Mouse (Mus musculus) intestine, embryonic 16.5 days (tissue): ENCODE measurements around the gene Necab2. TPM values are rescaled to one million over a fixed set of nuclear protein-coding genes. Genes with fewer than 3 reads are reported as not detected.
A peak's percentile ranks its signal among the peaks of the same experiment; 100 is the strongest.

ENCODE experiments used
- ATAC-seq: fragments of 200-750 bp; cut with Nextera tagmentation; 2 replicates; pipeline ENCODE4 v1.8.0; 2017; ENCODE audit warnings: moderate TSS enrichment, moderate library complexity
- H3K27ac ChIP-seq: fragments of 300-500 bp; sonication (generic); 2 replicates; pipeline ENCODE4 v1.5.1; 2014; ENCODE audit warnings: mild to moderate bottlenecking, low read length
- H3K27me3 ChIP-seq: fragments of 300-500 bp; sonication (generic); replicated peaks from 2 replicates; pipeline ENCODE4 v1.6.1; 2014; ENCODE audit warnings: low read length, control low read depth, mixed read lengths; ENCODE audit not compliant: control insufficient read depth, insufficient read depth
- H3K36me3 ChIP-seq: fragments of 300-500 bp; sonication (generic); 2 replicates; pipeline ENCODE4 v1.6.1; 2014; ENCODE audit warnings: low read length, control low read depth; ENCODE audit not compliant: control insufficient read depth, insufficient read depth
- H3K4me1 ChIP-seq: fragments of 300-500 bp; sonication (generic); 2 replicates; pipeline ENCODE4 v1.6.1; 2014; ENCODE audit warnings: low read length, control low read depth, mixed read lengths; ENCODE audit not compliant: control insufficient read depth, insufficient read depth
- H3K4me2 ChIP-seq: fragments of 300-500 bp; sonication (generic); 2 replicates; pipeline ENCODE4 v1.6.1; 2014; ENCODE audit warnings: low read depth, low read length, control low read depth
- H3K4me3 ChIP-seq: fragments of 300-500 bp; sonication (generic); 2 replicates; pipeline ENCODE4 v1.5.1; 2014; ENCODE audit warnings: mild to moderate bottlenecking, low read length
- H3K9ac ChIP-seq: fragments of 300-500 bp; sonication (generic); 2 replicates; pipeline ENCODE4 v1.6.1; 2014; ENCODE audit warnings: low read depth, low read length
- H3K9me3 ChIP-seq: fragments of 300-500 bp; sonication (generic); 2 replicates; pipeline ENCODE4 v1.6.1; 2016; ENCODE audit warnings: low read length, control low read depth; ENCODE audit not compliant: control insufficient read depth
- whole genome bisulfite sequencing: fragments of 180-500 bp; shearing (Covaris S2); extraction: QIAGEN DNeasy Blood & Tissue Kit; methylation state at CpG from one replicate; pipeline ENCODE4 v1.1.7; 2014; 5-methylcytosine and 5-hydroxymethylcytosine counted together
- polyA plus RNA-seq: library from polyadenylated mRNA; unstranded; fragments of >200 nt; fragmentation: Nextera tagmentation; extraction: Ambion mirVana; gene quantifications from 2 replicates; pipeline ENCODE4 v1.2.1, GENCODE M21; 2015

The Necab2 gene
- polyA plus RNA-seq, 1 experiment from 2014 or later = 1.6 TPM

DNA sequence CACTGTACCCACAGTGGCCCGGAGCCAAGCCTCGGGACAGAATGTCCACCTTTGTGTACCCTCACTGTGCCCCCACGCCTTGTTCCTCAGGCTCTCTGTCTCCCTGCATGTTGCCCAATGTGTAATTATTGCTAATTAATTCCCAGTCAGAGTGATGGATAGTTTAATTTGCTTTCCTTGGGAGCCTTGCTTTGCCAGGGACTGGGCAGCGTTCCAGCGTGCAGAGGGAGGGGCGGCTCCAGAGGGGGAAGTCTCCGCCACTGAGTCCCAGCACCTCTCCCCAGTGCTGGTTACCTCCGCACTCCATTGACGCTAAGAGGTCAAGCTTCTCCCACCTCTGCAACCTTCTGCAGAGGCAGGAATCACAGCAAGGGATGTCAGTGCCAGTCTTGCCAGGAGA lies 14.8 kb downstream of the Necab2 start:
- Histone ChIP-seq H3K4me1 (peaks cover 8% of the 10 kb centered on the region; the same call in 1 of the 2 replicates), H3K9me3 (no peaks in the 10 kb centered on the region), H3K27me3 (0 out of 2 replicates have a peak, but pooled peaks cover 6% of the 10 kb centered on the region), H3K4me2 (no peak overlapping the region), H3K4me3 (no peak overlapping the region), H3K36me3 (no peaks in the 10 kb centered on the region), H3K9ac (no peak overlapping the region), H3K27ac (no peak overlapping the region)
- 63% methylated on average over 9 of the region's 9 CpGs for WGBS
- ATAC-seq = no peak

- peaks cover 9% of the 10 kb centered on the region; the same call in 1 of the 2 replicates for H3K4me1 ChIP-seq
- H3K9ac ChIP-seq = no peak overlapping the region
- whole genome bisulfite sequencing = 66% methylated on average over 7 of the region's 7 CpGs
- H3K9me3 ChIP-seq = no peaks in the 10 kb centered on the region
- H3K27ac ChIP-seq = no peak overlapping the region
- H3K36me3 ChIP-seq = no peaks in the 10 kb centered on the region
- H3K27me3 ChIP-seq = 0 out of 2 replicates have a peak, but pooled peaks cover 6% of the 10 kb centered on the region
- ATAC-seq = no peak
- no peak overlapping the region for H3K4me3 ChIP-seq
- H3K4me2 ChIP-seq = no peak overlapping the region
Measured at GRCm38 (mm10) chr8:119463709-119464108, 17.2 kb downstream of the Necab2 start.

DNA sequence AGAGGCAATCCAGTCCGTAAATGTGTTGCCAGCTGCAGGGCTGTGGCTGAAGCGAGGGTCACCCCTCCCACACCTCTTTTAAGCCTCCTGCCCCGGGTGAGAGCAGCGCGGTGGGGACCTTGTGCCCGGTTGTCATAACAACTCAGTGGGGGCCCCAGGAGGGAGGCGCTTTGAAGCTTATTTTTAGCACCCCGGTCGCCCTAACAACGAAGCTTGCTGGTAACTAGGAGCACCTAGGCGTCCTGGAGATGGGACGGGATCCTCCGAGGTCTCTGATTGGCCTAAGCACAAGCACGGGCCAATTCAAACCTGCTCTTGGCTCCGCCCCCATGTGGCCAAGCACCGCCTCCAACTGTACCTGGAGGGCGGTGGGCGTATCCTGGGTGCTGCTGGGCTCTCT lies 19.6 kb downstream of the Necab2 start:
- peak; percentile 72 for ATAC-seq
- Histone ChIP-seq H3K4me2 (peak overlapping the region; percentile 46), H3K9me3 (no peaks in the 10 kb centered on the region), H3K4me1 (peaks cover 9% of the 10 kb centered on the region; the same call in 1 of the 2 replicates), H3K9ac (no peak overlapping the region), H3K27me3 (0 out of 2 replicates have a peak, but pooled peaks cover 6% of the 10 kb centered on the region), H3K4me3 (peak overlapping the region; percentile 3; the same call in 1 of the 2 replicates), H3K36me3 (no peaks in the 10 kb centered on the region), H3K27ac (no peak overlapping the region)
- WGBS = 2% methylated on average over 18 of the region's 18 CpGs

GRCm38 (mm10) chr8:119466794-119467193 lies 20.3 kb downstream of the Necab2 start:
- WGBS = 66% methylated on average over 10 of the region's 10 CpGs
- H3K27ac ChIP-seq = no peak overlapping the region
- no peaks in the 10 kb centered on the region for H3K36me3 ChIP-seq
- H3K27me3 ChIP-seq = 0 out of 2 replicates have a peak, but pooled peaks cover 6% of the 10 kb centered on the region
- H3K9me3 ChIP-seq = no peaks in the 10 kb centered on the region
- no peak overlapping the region for H3K9ac ChIP-seq
- H3K4me3 ChIP-seq = no peak overlapping the region
- H3K4me1 ChIP-seq = peaks cover 9% of the 10 kb centered on the region; the same call in 1 of the 2 replicates
- no peak overlapping the region for H3K4me2 ChIP-seq
- ATAC-seq = no peak

- Histone ChIP-seq H3K9me3 (no peaks in the 10 kb centered on the region), H3K4me3 (no peak overlapping the region), H3K36me3 (no peaks in the 10 kb centered on the region), H3K27me3 (0 out of 2 replicates have a peak, but pooled peaks cover 6% of the 10 kb centered on the region), H3K4me2 (no peak overlapping the region), H3K4me1 (peaks cover 9% of the 10 kb centered on the region; the same call in 1 of the 2 replicates), H3K9ac (no peak overlapping the region), H3K27ac (no peak overlapping the region)
- no peak for ATAC-seq
- 89% methylated on average over 8 of the region's 8 CpGs for WGBS
Measured at GRCm38 (mm10) chr8:119468091-119468490, 21.6 kb downstream of the Necab2 start.

DNA sequence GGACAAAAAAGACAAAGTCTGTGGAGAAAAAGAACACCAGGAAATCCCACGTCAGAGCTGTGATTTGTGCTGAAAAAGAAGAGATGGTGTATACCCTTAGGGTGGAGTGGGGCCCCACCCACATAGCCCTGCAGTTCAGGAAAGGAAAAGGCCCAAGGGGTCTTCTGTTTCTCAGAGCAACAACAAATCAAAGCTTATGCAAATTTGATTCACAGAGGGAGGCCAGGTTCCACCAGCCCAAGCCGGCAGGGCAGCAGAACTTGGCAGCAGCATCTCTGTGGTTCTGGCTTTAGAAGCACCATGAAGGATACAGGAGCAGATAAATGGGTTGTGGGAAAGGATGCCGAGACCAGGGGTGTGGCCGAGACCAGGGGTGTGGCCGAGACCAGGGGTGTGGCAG lies 32.2 kb downstream of the Necab2 start:
- Histone ChIP-seq H3K27me3 (no peaks in the 10 kb centered on the region), H3K27ac (no peak overlapping the region), H3K4me3 (no peak overlapping the region), H3K4me2 (no peak overlapping the region), H3K9ac (no peak overlapping the region), H3K4me1 (no peaks in the 10 kb centered on the region), H3K36me3 (no peaks in the 10 kb centered on the region), H3K9me3 (no peaks in the 10 kb centered on the region)
- no peak for ATAC-seq
- 33% methylated on average over 5 of the region's 5 CpGs for WGBS

DNA sequence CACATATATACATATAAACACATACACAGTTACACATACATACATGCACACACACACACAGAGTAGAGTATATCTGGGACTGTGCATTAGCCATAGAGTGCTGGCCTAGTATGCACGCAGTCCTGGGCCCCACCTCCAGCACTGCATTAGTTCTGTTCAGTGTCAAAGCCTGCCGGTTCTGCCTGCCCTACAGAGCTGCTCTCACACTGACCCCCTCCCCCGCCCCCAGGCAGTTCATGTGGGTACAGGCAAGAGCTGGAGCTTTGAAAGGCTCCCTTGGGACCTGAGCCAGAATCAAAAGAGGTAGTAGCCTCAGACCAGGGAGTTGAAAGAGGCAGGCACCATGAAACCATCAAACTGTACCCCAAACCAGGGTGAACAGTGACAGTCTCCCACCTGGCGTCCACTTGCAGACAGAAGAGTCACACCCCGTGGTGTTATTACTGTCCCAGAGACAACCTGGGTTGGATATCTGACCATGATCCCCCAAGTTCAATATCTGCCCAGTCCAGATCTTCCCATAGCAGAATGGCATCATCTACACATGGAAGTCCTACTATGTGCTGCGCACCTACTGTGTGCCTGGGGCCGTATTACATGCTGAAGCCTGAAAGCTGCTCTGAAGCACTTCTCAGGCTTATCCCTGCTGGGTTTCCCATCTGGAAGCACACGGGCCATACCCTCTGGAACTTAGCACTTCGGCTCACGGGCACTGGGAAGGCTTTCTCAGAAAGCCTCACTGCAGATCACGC lies 37.8 kb downstream of the Necab2 start:
- H3K4me1 ChIP-seq = peaks cover 2% of the 10 kb centered on the region; the same call in 1 of the 2 replicates
- ATAC-seq = no peak
- no peaks in the 10 kb centered on the region for H3K9me3 ChIP-seq
- H3K4me2 ChIP-seq = no peak overlapping the region
- 77% methylated on average over 11 of the region's 11 CpGs for WGBS
- H3K9ac ChIP-seq = no peak overlapping the region
- H3K36me3 ChIP-seq = no peaks in the 10 kb centered on the region
- H3K4me3 ChIP-seq = no peak overlapping the region
- H3K27ac ChIP-seq = no peak overlapping the region
- H3K27me3 ChIP-seq = no peaks in the 10 kb centered on the region

DNA sequence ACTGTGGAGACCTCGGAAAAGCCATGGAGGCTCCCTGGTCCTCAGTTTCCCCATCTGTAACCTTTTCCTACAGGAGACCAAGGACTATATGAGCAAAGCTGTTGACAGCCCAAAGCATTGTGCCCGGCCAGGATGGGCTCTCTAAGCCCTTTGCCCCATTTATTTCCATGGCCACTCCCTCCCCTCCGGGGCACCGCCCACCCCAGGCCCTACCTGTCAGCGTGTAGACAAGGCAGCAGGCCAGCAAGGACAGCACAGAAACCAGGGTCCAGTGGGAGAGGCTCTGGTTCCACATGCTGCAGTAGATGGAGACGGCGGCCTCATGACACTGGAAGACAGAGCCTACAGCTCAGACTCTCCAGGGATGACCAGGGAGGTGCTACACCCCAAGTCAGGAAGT lies 40.6 kb downstream of the Necab2 start:
- ATAC-seq = 0 out of 2 replicates have a peak, but pooled peaks have one; percentile 14
- no peak overlapping the region for H3K27ac ChIP-seq

GRCm38 (mm10) chr8:119496848-119497247 lies 50.3 kb downstream of the Necab2 start:
- 22% methylated on average over 6 of the region's 6 CpGs for WGBS
- Histone ChIP-seq H3K9me3 (no peaks in the 10 kb centered on the region), H3K4me2 (no peak overlapping the region), H3K4me1 (no peaks in the 10 kb centered on the region), H3K27ac (no peak overlapping the region), H3K4me3 (no peak overlapping the region), H3K27me3 (no peaks in the 10 kb centered on the region), H3K36me3 (no peaks in the 10 kb centered on the region), H3K9ac (no peak overlapping the region)
- ATAC-seq = 0 out of 2 replicates have a peak, but pooled peaks have one; percentile 36

More for the DNA sequence above, 40.6 kb downstream of the Necab2 start:
- no peaks in the 10 kb centered on the region for H3K9me3 ChIP-seq
- 57% methylated on average over 7 of the region's 7 CpGs for WGBS
- no peaks in the 10 kb centered on the region for H3K27me3 ChIP-seq
- no peak overlapping the region for H3K4me2 ChIP-seq
- no peaks in the 10 kb centered on the region for H3K36me3 ChIP-seq
- H3K4me1 ChIP-seq = peaks cover 16% of the 10 kb centered on the region; the same call in 1 of the 2 replicates
- no peak overlapping the region for H3K4me3 ChIP-seq
- H3K9ac ChIP-seq = no peak overlapping the region
